Mouse (Mus musculus) heart, adult 2 months (tissue): ENCODE data around the gene Ugt1a10.

Experiments
- CTCF ChIP-seq: fragments of 200-600 bp; IDR thresholded peaks from 2 replicates; pipeline ENCODE4 v1.8.1; 2022; ENCODE audit warnings: antibody characterized with exemption, mild to moderate bottlenecking, moderate library complexity
- EP300 ChIP-seq: fragments of 200-500 bp; IDR thresholded peaks from 2 replicates; pipeline ENCODE4 v1.6.1; 2011; ENCODE audit warnings: low read depth, low read length, control low read depth; ENCODE audit not compliant: insufficient read depth
- POLR2A ChIP-seq: fragments of 200-500 bp; IDR thresholded peaks from 2 replicates; pipeline ENCODE4 v1.6.1; 2011; ENCODE audit warnings: mild to moderate bottlenecking, low read depth, low read length, control low read depth; ENCODE audit not compliant: insufficient read depth

GRCm38 (mm10) chr1:88219054-88219453 lies 163.9 kb downstream of the Ugt1a10 start:
- no peak for TF ChIP-seq CTCF
- TF ChIP-seq POLR2A, result no peak
- no peak for TF ChIP-seq EP300
